Mouse (Mus musculus): ENCODE results near the gene Adamts4. TPM values are rescaled to one million over a fixed set of nuclear protein-coding genes. Genes with fewer than 3 reads are reported as not detected.

Adamts4 gene
- polyA plus RNA-seq, 1 experiment: 4.6 TPM

- TF ChIP-seq CTCF (IDR thresholded peaks at IDR 0.05; ENCODE audit: borderline replicate concordance, extremely low read depth, insufficient read depth, insufficient read length) (no peak), POLR2A (IDR thresholded peaks at IDR 0.05; ENCODE audit: borderline replicate concordance, extremely low read depth, insufficient read depth, insufficient read length, poor library complexity, severe bottlenecking) (no peak)
These were observed 21.9 kb downstream of the Adamts4 start for GRCm38 (mm10) chr1:171272086-171272485.

GRCm38 (mm10) chr1:171274171-171274570, 23.9 kb downstream of the Adamts4 start:
- no peak for DNase-seq (ENCODE audit: low read depth)
- TF ChIP-seq POLR2A (IDR thresholded peaks at IDR 0.05; ENCODE audit: borderline replicate concordance, extremely low read depth, insufficient read depth, insufficient read length, poor library complexity, severe bottlenecking) (no peak), CTCF (IDR thresholded peaks at IDR 0.05; ENCODE audit: borderline replicate concordance, extremely low read depth, insufficient read depth, insufficient read length) (no peak)

More at GRCm38 (mm10) chr1:171272086-171272485, 21.9 kb downstream of the Adamts4 start:
- DNase-seq (ENCODE audit: low read depth): no peak

DNA sequence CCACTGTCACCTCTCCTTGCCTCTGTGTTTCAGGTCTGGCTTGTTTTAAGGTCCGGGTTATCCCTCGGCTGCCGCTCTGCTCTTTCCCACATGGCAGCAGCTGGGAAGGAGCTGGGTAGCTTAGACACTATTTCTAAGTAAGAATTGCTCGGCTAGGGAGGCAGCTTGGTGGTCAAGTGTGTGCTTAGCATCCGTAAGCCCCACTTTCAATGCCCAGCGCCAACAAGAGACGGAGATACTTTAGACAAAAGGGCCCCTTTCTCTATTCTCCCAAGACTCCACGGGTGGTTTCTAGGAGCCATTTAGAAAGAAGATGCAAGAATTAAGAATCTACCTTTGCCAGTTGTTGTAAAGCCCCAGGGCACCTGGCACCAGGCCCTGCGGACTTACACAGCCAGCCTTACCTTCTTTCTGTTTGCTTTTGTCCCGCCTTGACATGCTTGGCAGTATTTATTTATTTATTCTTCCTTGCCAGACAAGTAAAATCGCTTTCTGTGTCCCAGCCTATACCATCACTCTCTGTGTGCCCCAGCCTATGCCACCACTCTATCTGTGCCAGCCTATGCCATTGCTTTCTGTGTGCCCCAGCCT, 25.0 kb downstream of the Adamts4 start:
- TF ChIP-seq POLR2A (IDR thresholded peaks at IDR 0.05; ENCODE audit: borderline replicate concordance, extremely low read depth, insufficient read depth, insufficient read length, poor library complexity, severe bottlenecking) (no peak), CTCF (IDR thresholded peaks at IDR 0.05; ENCODE audit: borderline replicate concordance, extremely low read depth, insufficient read depth, insufficient read length) (no peak)
- no peak for DNase-seq (ENCODE audit: low read depth)

DNA sequence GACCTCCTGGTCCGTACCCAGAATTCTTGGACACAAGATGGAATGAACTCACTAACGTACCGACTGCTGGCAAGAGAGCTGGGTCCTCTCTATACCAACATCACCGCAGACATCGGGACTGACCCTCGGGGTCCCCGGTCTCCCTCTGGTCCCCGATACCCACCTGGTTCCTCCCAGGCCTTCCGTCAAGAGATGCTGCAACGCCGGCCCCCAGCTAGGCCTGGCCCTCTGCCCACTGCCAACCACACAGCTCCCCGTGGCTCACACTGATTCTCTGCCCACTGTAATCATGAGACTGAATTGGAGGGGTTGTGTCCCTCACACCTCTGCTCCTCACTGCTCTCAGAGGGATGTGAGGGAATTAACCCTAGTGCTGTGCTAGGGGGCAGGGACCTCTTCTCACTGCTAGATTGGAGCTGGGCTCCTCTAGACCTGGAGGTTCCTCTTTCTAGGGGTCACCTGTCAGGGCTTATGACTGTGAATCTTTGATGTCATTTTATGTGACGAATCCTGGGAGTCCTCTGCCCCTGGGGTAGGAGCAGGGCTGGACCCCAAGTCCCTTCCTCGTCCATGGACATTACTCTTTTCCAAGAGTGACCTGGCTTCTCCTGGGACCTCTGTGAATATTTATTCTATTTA, 26.0 kb downstream of the Adamts4 start:
- TF ChIP-seq CTCF (IDR thresholded peaks at IDR 0.05; ENCODE audit: borderline replicate concordance, extremely low read depth, insufficient read depth, insufficient read length) (no peak), POLR2A (IDR thresholded peaks at IDR 0.05; ENCODE audit: borderline replicate concordance, extremely low read depth, insufficient read depth, insufficient read length, poor library complexity, severe bottlenecking) (no peak)
- no peak for DNase-seq (ENCODE audit: low read depth)

- DNase-seq (ENCODE audit: low read depth): no peak
- TF ChIP-seq POLR2A (IDR thresholded peaks at IDR 0.05; ENCODE audit: borderline replicate concordance, extremely low read depth, insufficient read depth, insufficient read length, poor library complexity, severe bottlenecking) (no peak), CTCF (IDR thresholded peaks at IDR 0.05; ENCODE audit: borderline replicate concordance, extremely low read depth, insufficient read depth, insufficient read length) (no peak)
These were observed 27.5 kb downstream of the Adamts4 start for GRCm38 (mm10) chr1:171277736-171278135.

GRCm38 (mm10) chr1:171278436-171278835, 28.2 kb downstream of the Adamts4 start:
- DNase-seq (ENCODE audit: low read depth): no peak
- TF ChIP-seq POLR2A (IDR thresholded peaks at IDR 0.05; ENCODE audit: borderline replicate concordance, extremely low read depth, insufficient read depth, insufficient read length, poor library complexity, severe bottlenecking): no peak
- TF ChIP-seq CTCF (IDR thresholded peaks at IDR 0.05; ENCODE audit: borderline replicate concordance, extremely low read depth, insufficient read depth, insufficient read length): no peak

DNA sequence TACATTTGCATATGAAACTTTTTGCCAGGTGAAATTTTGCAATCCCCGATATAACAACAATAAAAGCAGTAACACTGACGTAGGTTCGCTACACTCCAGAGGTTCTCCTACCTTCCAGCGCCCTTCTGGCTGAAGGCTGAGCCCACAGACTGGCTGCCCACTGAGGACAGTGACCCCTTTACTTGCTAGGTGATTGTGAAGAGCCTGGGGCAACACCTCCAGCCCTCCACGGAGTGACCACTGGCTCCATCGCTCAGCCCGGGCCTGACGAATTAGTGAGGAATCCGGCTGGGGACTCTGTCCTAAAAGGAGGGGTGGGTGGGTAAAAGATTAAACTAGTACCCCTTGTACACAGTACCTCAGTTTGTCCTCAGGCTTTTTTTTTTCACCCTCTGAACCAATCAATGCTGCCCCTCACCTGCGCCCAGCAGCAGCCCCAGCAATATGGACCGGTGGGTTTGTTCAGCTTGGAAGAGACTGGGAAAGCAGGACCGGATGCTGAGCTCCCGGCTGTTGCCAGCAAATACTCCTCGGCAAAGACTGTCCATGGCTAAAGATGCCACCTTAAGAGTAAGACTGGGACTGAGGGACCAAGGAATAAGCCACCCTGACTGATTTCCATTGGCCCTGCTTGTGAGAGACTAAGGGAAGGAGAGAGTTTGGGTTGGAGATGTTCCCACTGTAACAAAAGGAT, 28.9 kb downstream of the Adamts4 start:
- TF ChIP-seq POLR2A (IDR thresholded peaks at IDR 0.05; ENCODE audit: borderline replicate concordance, extremely low read depth, insufficient read depth, insufficient read length, poor library complexity, severe bottlenecking): no peak
- TF ChIP-seq CTCF (IDR thresholded peaks at IDR 0.05; ENCODE audit: borderline replicate concordance, extremely low read depth, insufficient read depth, insufficient read length): no peak
- no peak for DNase-seq (ENCODE audit: low read depth)

- TF ChIP-seq POLR2A (IDR thresholded peaks at IDR 0.05; ENCODE audit: borderline replicate concordance, extremely low read depth, insufficient read depth, insufficient read length, poor library complexity, severe bottlenecking) (no peak), CTCF (IDR thresholded peaks at IDR 0.05; ENCODE audit: borderline replicate concordance, extremely low read depth, insufficient read depth, insufficient read length) (no peak)
- no peak for DNase-seq (ENCODE audit: low read depth)
These were observed 29.5 kb downstream of the Adamts4 start for GRCm38 (mm10) chr1:171279721-171280120.

DNA sequence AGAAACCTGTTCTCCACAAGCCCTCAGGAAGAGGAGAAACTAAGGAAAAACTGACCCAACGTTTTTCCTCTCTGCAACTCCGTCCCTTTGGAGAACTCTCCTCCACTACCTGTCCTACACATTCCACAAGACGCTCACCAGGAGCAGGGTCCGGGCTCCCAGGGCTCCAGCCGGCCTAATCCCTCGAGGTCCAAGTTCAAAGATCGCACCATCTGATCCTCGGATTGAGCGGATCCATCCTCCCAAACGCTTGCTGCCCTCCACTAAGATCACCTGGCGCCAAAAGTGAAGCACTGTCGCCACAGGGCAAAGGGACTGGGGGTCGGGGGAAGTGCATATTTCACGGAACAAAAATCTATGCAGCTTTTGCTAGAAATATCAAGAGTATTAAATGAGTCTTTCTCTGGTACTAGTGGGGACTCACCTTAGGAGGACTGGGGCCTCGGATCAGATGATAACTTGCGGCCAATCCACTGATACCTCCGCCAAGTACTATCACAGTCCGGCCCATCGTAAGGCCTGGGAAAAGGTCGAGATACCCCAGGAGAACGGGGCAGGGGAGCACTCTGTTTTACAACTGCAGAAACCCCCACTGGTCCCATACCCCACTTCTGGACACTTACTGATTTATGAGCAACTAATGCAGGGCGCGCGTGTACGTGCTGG, 30.2 kb downstream of the Adamts4 start:
- no peak for DNase-seq (ENCODE audit: low read depth)
- TF ChIP-seq POLR2A (IDR thresholded peaks at IDR 0.05; ENCODE audit: borderline replicate concordance, extremely low read depth, insufficient read depth, insufficient read length, poor library complexity, severe bottlenecking): no peak
- TF ChIP-seq CTCF (IDR thresholded peaks at IDR 0.05; ENCODE audit: borderline replicate concordance, extremely low read depth, insufficient read depth, insufficient read length): no peak

- TF ChIP-seq POLR2A (IDR thresholded peaks at IDR 0.05; ENCODE audit: borderline replicate concordance, extremely low read depth, insufficient read depth, insufficient read length, poor library complexity, severe bottlenecking) (no peak), CTCF (IDR thresholded peaks at IDR 0.05; ENCODE audit: borderline replicate concordance, extremely low read depth, insufficient read depth, insufficient read length) (no peak)
- peak; percentile 99 for DNase-seq (ENCODE audit: low read depth)
These were observed 30.8 kb downstream of the Adamts4 start, which contains the start of gene Ppox for GRCm38 (mm10) chr1:171280916-171281527. Gene Ppox, minus strand, starts transcription at chr1:171281186.

- TF ChIP-seq POLR2A (IDR thresholded peaks at IDR 0.05; ENCODE audit: borderline replicate concordance, extremely low read depth, insufficient read depth, insufficient read length, poor library complexity, severe bottlenecking) (no peak), CTCF (IDR thresholded peaks at IDR 0.05; ENCODE audit: borderline replicate concordance, extremely low read depth, insufficient read depth, insufficient read length) (peak; percentile 63)
- peak; percentile 79 for DNase-seq (ENCODE audit: low read depth)
These were observed 31.3 kb downstream of the Adamts4 start for GRCm38 (mm10) chr1:171281528-171281923.

Measured in brain, embryonic 14.5 days (tissue).